Mouse (Mus musculus) neural tube, embryonic 11.5 days (tissue): ENCODE measurements at regions not wholly inside any gene's neighbourhood (a gene's known extent, or its start where the extent isn't known, plus 50 kb on each side); places are given as distances from the start of the nearest gene placed in this dataset.

Source experiments
- ATAC-seq: fragments of 200-750 bp; cut with Nextera tagmentation; 2 replicates; pipeline ENCODE4 v1.8.0; 2017; ENCODE audit warnings: moderate number of reproducible peaks, mild to moderate bottlenecking, moderate TSS enrichment, moderate library complexity; ENCODE audit not compliant: insufficient read depth, low FRiP score, low TSS enrichment
- DNase-seq: peaks from one replicate; pipeline ENCODE4 v3.0.0-alpha.2; 2015; ENCODE audit warnings: low spot score
- H3K27ac ChIP-seq: fragments of 300-500 bp; sonication (generic); 2 replicates; pipeline ENCODE4 v1.5.1; 2014; ENCODE audit warnings: low read depth, mild to moderate bottlenecking, low read length
- H3K27me3 ChIP-seq: fragments of 300-500 bp; sonication (generic); 2 replicates; pipeline ENCODE4 v1.6.1; 2014; ENCODE audit warnings: mild to moderate bottlenecking, low read length, mixed read lengths; ENCODE audit not compliant: control insufficient read depth, insufficient read depth
- H3K36me3 ChIP-seq: fragments of 300-500 bp; sonication (generic); 2 replicates; pipeline ENCODE4 v1.6.1; 2014; ENCODE audit warnings: mild to moderate bottlenecking, low read length, moderate library complexity, mixed read lengths; ENCODE audit not compliant: control insufficient read depth, insufficient read depth
- H3K4me1 ChIP-seq: fragments of 300-500 bp; sonication (generic); 2 replicates; pipeline ENCODE4 v1.6.1; 2014; ENCODE audit warnings: low read length, mixed read lengths; ENCODE audit not compliant: control insufficient read depth, insufficient read depth
- H3K4me2 ChIP-seq: fragments of 300-500 bp; sonication (generic); 2 replicates; pipeline ENCODE4 v1.6.1; 2014; ENCODE audit warnings: low read depth, mild to moderate bottlenecking, moderate library complexity
- H3K4me3 ChIP-seq: fragments of 300-500 bp; sonication (generic); 2 replicates; pipeline ENCODE4 v1.5.1; 2014; ENCODE audit warnings: low read depth, low read length
- H3K9ac ChIP-seq: fragments of 300-500 bp; sonication (generic); 2 replicates; pipeline ENCODE4 v1.6.1; 2014; ENCODE audit warnings: mild to moderate bottlenecking, low read length
- H3K9me3 ChIP-seq: fragments of 300-500 bp; sonication (generic); 2 replicates; pipeline ENCODE4 v1.6.1; 2016; ENCODE audit warnings: low read length; ENCODE audit not compliant: control insufficient read depth
- WGBS: fragments of 180-500 bp; shearing (Covaris S2); extraction: QIAGEN DNeasy Blood & Tissue Kit; methylation state at CpG from one replicate; pipeline ENCODE4 v1.1.7; 2014; 5-methylcytosine and 5-hydroxymethylcytosine counted together

DNA sequence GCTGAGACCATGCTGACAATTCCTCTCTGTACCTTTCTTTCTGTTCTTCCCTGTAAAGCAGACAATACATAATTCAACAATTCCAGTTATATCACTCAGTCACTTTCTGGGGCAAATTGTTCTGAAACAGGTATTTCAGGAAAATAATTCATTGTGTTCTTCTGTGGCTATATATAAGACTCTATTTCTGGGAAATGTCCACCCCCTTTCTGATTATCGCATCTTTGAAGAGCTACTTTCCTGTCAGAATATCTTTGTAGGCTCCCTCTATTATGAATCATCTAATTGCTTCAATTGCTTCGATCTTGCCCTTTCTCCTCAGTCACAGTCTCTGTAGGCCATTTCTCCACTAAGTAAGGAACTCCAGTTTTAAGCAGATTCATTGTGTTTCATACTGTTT is 1408.9 kb downstream of the Basp1 start:
- no peak overlapping the region for H3K9ac ChIP-seq
- DNase-seq (no peak), ATAC-seq (no peak)
- no peaks in the 10 kb centered on the region for H3K27me3 ChIP-seq
- no peak overlapping the region for H3K27ac ChIP-seq
- no peak overlapping the region for H3K4me3 ChIP-seq
- H3K4me2 ChIP-seq: no peak overlapping the region
- H3K4me1 ChIP-seq: no peaks in the 10 kb centered on the region
- WGBS: 89% methylated on average over 2 of the region's 2 CpGs
- H3K9me3 ChIP-seq: no peaks in the 10 kb centered on the region
- no peaks in the 10 kb centered on the region for H3K36me3 ChIP-seq

DNA sequence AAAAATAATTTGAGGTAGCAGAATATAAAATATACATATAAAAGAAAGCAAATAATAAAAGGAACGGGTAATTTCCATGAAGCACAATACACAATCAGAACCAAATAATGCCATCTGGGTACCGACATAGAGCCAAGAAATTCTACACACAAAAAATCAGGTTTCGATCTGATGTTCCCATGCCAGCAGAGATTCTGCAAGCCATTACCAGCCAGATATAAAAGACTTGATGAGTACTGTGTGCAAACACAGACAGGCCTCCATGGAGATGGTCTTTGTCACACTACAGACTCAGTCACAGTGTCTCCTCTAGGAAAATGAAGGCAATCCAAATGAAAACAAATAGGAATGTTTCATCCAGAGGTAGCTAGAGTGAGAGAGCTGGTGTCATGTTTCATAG is 1430.7 kb downstream of the Cdh18 start:
- Histone ChIP-seq H3K4me3 (no peak overlapping the region), H3K27ac (no peak overlapping the region), H3K4me1 (no peaks in the 10 kb centered on the region), H3K27me3 (no peaks in the 10 kb centered on the region), H3K9ac (no peak overlapping the region), H3K9me3 (no peaks in the 10 kb centered on the region), H3K4me2 (no peak overlapping the region), H3K36me3 (no peaks in the 10 kb centered on the region)
- no peak for DNase-seq
- 89% methylated on average over 3 of the region's 3 CpGs for WGBS
- no peak for ATAC-seq
